Mouse (Mus musculus) lung, adult 2 months (tissue): ENCODE measurements around the gene St6galnac1.

Experiments
- CTCF ChIP-seq: fragments of 200-500 bp; IDR thresholded peaks from 2 replicates; pipeline ENCODE4 v1.5.1; 2011; ENCODE audit warnings: mild to moderate bottlenecking, low read length, control low read depth; ENCODE audit not compliant: insufficient read depth
- POLR2A ChIP-seq: fragments of 200-500 bp; IDR thresholded peaks from 2 replicates; pipeline ENCODE4 v1.6.1; 2011; ENCODE audit warnings: low read depth, mild to moderate bottlenecking, control low read depth, low read length, borderline replicate concordance; ENCODE audit errors: extremely low read depth

DNA sequence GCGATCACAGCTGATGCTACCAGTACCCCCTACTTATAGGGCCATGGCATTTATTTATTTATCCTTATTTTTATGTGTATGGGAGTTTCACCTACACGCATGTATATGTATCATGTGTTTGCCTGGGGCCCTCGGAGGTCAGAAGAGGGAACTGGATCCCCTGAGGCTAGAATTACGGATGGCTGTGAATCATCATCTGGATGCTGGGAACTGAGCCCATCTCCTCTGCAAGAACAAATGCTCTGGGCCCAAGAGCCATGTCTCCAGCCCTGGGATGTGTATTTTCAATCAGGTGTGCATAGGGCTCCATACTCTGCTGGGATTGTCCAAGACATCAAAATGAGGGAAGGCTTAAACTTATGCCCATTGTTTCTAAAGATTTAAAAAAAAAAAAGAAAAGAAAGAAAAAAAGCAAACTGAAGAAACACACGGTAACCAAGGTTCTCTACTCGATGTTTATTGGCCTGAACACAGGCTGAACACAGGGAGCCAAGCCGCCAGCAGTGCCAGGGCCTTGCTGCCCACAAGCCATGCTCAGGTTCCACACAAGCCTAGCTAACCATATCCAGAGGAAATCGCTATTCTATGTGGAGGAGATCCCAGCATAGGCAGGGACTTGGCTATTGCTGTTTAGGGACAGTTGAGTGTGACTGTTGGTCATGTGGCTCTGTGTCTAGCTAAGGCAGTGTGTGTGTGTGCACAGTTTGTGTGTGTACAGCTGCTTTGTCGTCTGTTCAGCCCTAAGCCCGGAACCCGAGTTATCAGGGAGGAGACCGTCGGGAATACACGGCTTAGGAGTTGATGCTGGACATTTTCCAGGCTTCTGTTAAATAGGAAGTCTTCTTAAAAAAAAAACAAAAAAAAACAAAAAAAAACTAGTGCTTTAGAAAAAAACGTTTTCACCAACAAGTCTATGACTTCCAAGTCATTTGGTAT is 31.1 kb upstream of the St6galnac1 start:
- TF ChIP-seq CTCF (no peak), POLR2A (no peak)
